Mouse (Mus musculus): ENCODE data around the gene Htr7. TPM values are rescaled to one million over a fixed set of nuclear protein-coding genes. Genes with fewer than 3 reads are reported as not detected.

The Htr7 gene
- total RNA-seq, 2 experiments from 2014 or later: 9.5 to 9.9 TPM

GRCm38 (mm10) chr19:35974681-35975080, 82.6 kb downstream of the Htr7 start:
- no peak for DNase-seq (ENCODE audit: low spot score in 2 of 2)

- DNase-seq (ENCODE audit: low spot score in 2 of 2): no peak
Observed at GRCm38 (mm10) chr19:35957656-35958055, 99.7 kb downstream of the Htr7 start.

- no peak for DNase-seq (ENCODE audit: low spot score in 2 of 2)
Observed at GRCm38 (mm10) chr19:35955698-35956097, 101.6 kb downstream of the Htr7 start.

GRCm38 (mm10) chr19:35949888-35950287, 107.4 kb downstream of the Htr7 start:
- no peak for DNase-seq (ENCODE audit: low spot score in 2 of 2)

GRCm38 (mm10) chr19:35924961-35925495, 132.3 kb downstream of the Htr7 start:
- no peak for DNase-seq (ENCODE audit: low spot score in 2 of 2)

GRCm38 (mm10) chr19:35924418-35924817, 132.9 kb downstream of the Htr7 start:
- DNase-seq (ENCODE audit: low spot score in 2 of 2): peak; percentile 44 to 67

Other genes starting within 250 kb of the Htr7 start
- gene Rpp30, start 26.2 kb upstream of the Htr7 start, total RNA-seq (2021): 10 to 100 TPM; 15.1 to 15.9 TPM
- not detected for gene Ankrd1, start 62.6 kb upstream of the Htr7 start, total RNA-seq (2021)